Mouse (Mus musculus) spleen, adult 2 months (tissue): Measurements from ENCODE around the gene Akp3.

Source experiments
- CTCF ChIP-seq: fragments of 200-500 bp; IDR thresholded peaks from 2 replicates; pipeline ENCODE4 v1.5.1; 2011; ENCODE audit warnings: mild to moderate bottlenecking, inconsistent platforms; ENCODE audit not compliant: insufficient read depth, insufficient read length, insufficient replicate concordance; ENCODE audit errors: extremely low read depth
- POLR2A ChIP-seq: fragments of 200-500 bp; IDR thresholded peaks from 2 replicates; pipeline ENCODE4 v1.6.1; 2011; ENCODE audit warnings: low read depth, low read length, inconsistent platforms

DNA sequence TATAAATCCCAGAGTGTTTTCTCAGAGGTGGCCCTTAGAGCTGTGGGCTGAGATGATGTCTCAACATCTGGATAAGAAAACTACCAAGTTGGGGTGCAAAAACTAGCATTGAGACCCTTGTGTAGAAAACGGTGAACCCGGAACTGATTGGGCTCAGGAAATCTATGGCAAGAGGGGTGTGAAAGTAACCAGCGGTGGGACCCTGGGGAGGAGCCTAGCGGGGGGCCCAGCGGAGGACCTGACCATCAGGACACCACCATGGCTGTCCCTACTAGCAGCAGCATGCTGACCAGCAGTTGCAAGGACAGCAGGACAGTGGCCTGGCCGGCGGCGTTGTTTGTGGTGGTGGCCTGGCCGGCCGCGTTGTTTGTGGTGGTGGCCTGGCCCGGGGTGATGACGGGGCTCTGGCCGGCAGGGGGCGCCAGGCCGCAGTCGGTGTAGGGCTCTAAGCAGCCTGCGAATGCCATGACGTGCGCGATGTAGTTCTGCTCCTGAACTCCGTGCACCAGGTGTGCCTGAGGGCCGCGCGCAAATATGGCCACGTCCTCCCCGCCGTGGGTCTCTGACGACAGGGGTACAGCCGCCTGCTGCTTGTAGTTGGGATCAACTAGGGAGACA lies 26.3 kb upstream of the Akp3 start:
- TF ChIP-seq CTCF: peak; percentile 53; the same call in 1 of the 2 replicates
- TF ChIP-seq POLR2A: no peak
